ENCODE assay signal across 14 mouse cellular contexts in the genomic region with DNA sequence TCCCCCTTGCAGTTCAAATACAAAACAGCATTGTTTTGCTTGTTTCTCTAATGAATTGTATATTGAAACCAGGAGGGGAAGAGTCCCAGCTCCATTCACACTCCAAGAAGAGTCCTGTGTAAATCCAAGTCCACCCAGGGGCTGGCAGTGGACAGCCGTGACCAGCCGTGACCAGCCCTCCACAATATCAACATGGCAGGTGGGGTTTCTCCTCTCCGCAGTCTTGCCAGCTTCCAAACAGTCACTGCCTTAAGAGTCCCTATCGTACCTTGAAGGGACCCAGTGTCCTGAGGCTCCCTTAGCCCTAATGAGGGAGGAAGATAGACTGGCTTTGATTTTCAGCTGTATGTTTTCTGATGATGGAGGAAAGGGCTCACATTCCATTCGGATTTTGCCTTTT.
DNase-seq lines count a peak whose midpoint lies in the region; ATAC-seq and TF ChIP-seq lines count a peak whose summit lies in the region.
"Had no signal": no experiment of that assay in that cellular context is flagged by ENCODE, and none has a peak within 500 bp of the region (broad histone marks: within the 10 kb centered on the region; RNA-seq: fewer than 3 reads in every experiment).

No protein-coding gene starts in this region.

- no peak overlapping the region for H3K4me2 ChIP-seq in limb, embryonic 14.5 days (replicated peaks; ENCODE audit: low read depth, low read length, severe bottlenecking)
- peak overlapping the region; percentile 19 for H3K4me2 ChIP-seq in hindbrain, embryonic 12.5 days (replicated peaks)
- 0 out of 2 replicates have a peak overlapping the region, but pooled peaks have one; percentile 3 for H3K4me2 ChIP-seq in midbrain, embryonic 14.5 days (ENCODE audit: low read length)
- H3K4me2 ChIP-seq: heart, embryonic 12.5 days; lung, embryonic 14.5 days; stomach, embryonic 15.5 days had no signal

- H3K9me3 ChIP-seq in limb, embryonic 14.5 days (ENCODE audit: control insufficient read depth, low read length) = no peaks in the 10 kb centered on the region
- H3K9me3 ChIP-seq in limb, embryonic 10.5 days (replicated peaks) = no peaks in the 10 kb centered on the region
- no peaks in the 10 kb centered on the region for H3K9me3 ChIP-seq in hindbrain, embryonic 12.5 days (replicated peaks)
- H3K9me3 ChIP-seq in midbrain, embryonic 14.5 days (ENCODE audit: control insufficient read depth, low read length) = no peaks in the 10 kb centered on the region
- H3K9me3 ChIP-seq: heart, embryonic 12.5 days; stomach, embryonic 15.5 days had no signal

- no peak for DNase-seq in limb, embryonic 14.5 days (ENCODE audit: low spot score)
- DNase-seq in limb, embryonic 10.5 days (ENCODE audit: low spot score) = no peak
- DNase-seq in midbrain, embryonic 14.5 days = no peak
- no peak for DNase-seq in adrenal gland, adult (ENCODE audit: inconsistent age in 2 of 2, low spot score in 1 of 2)
- DNase-seq in lung, postnatal 4 days = no peak
- DNase-seq in right cerebral cortex, postnatal 10 days (ENCODE audit: low spot score in 2 of 2) = no peak
- DNase-seq: cerebellum, adult 9-10 months; liver; thymus, postnatal 36 days had no signal

- H3K36me3 ChIP-seq in limb, embryonic 14.5 days (ENCODE audit: control insufficient read depth, insufficient read depth, low read length) = no peaks in the 10 kb centered on the region
- H3K36me3 ChIP-seq in limb, embryonic 10.5 days = no peaks in the 10 kb centered on the region
- no peaks in the 10 kb centered on the region for H3K36me3 ChIP-seq in hindbrain, embryonic 12.5 days
- no peaks in the 10 kb centered on the region for H3K36me3 ChIP-seq in midbrain, embryonic 14.5 days (ENCODE audit: control insufficient read depth, insufficient read depth, low read length)
- H3K36me3 ChIP-seq: heart, embryonic 12.5 days; stomach, embryonic 15.5 days had no signal

- WGBS in limb, embryonic 14.5 days = 63% methylated on average over 5 of the region's 5 CpGs
- WGBS in limb, embryonic 10.5 days = 78% methylated on average over 5 of the region's 5 CpGs
- WGBS in hindbrain, embryonic 12.5 days = 56% methylated on average over 5 of the region's 5 CpGs
- 32% methylated on average over 5 of the region's 5 CpGs for WGBS in midbrain, embryonic 14.5 days

- no peak overlapping the region for H3K9ac ChIP-seq in limb, embryonic 14.5 days (ENCODE audit: low read depth, low read length, severe bottlenecking)
- H3K9ac ChIP-seq in hindbrain, embryonic 12.5 days = no peak overlapping the region
- H3K9ac ChIP-seq in midbrain, embryonic 14.5 days (replicated peaks; ENCODE audit: low read length) = no peak overlapping the region; the same call in 1 of the 2 replicates
- H3K9ac ChIP-seq: heart, embryonic 12.5 days; lung, embryonic 14.5 days; stomach, embryonic 15.5 days had no signal

- peak; percentile 32; the same call in 1 of the 2 replicates for ATAC-seq in limb, embryonic 14.5 days (ENCODE audit: low FRiP score, low read depth)
- peak; percentile 62 for ATAC-seq in hindbrain, embryonic 12.5 days (ENCODE audit: low FRiP score)
- 0 out of 2 replicates have a peak, but pooled peaks have one; percentile 4 for ATAC-seq in midbrain, embryonic 14.5 days (ENCODE audit: low FRiP score, low TSS enrichment)
- ATAC-seq: CD4-positive, CD25-positive, alpha-beta regulatory T cell, adult 4 months had no signal

- peaks cover 7% of the 10 kb centered on the region; the same call in 1 of the 2 replicates for H3K4me1 ChIP-seq in limb, embryonic 14.5 days (ENCODE audit: control insufficient read depth, insufficient read depth, low read length)
- peaks cover 17% of the 10 kb centered on the region for H3K4me1 ChIP-seq in limb, embryonic 10.5 days
- peaks cover 16% of the 10 kb centered on the region for H3K4me1 ChIP-seq in hindbrain, embryonic 12.5 days
- peaks cover 17% of the 10 kb centered on the region for H3K4me1 ChIP-seq in midbrain, embryonic 14.5 days (ENCODE audit: control insufficient read depth, insufficient read depth, low read length)

- TF ChIP-seq POLR2A in limb, embryonic 14.5 days (IDR thresholded peaks at IDR 0.05; ENCODE audit: borderline replicate concordance, extremely low read depth, insufficient read depth, insufficient read length) = no peak

- no peak overlapping the region for H3K4me3 ChIP-seq in limb, embryonic 14.5 days (replicated peaks; ENCODE audit: low read length)
- no peak overlapping the region for H3K4me3 ChIP-seq in limb, embryonic 10.5 days
- H3K4me3 ChIP-seq in hindbrain, embryonic 12.5 days = no peak overlapping the region
- H3K4me3 ChIP-seq in midbrain, embryonic 14.5 days (replicated peaks; ENCODE audit: low read depth, low read length) = no peak overlapping the region
- H3K4me3 ChIP-seq: heart, embryonic 12.5 days; stomach, embryonic 15.5 days had no signal

- H3K27ac ChIP-seq in limb, embryonic 14.5 days (replicated peaks; ENCODE audit: low read depth, low read length) = no peak overlapping the region
- no peak overlapping the region for H3K27ac ChIP-seq in limb, embryonic 10.5 days
- H3K27ac ChIP-seq in hindbrain, embryonic 12.5 days = peak overlapping the region; percentile 81
- H3K27ac ChIP-seq in midbrain, embryonic 14.5 days (replicated peaks; ENCODE audit: low read depth, low read length) = peak overlapping the region; percentile 50
- H3K27ac ChIP-seq: stomach, embryonic 15.5 days had no signal

- no peaks in the 10 kb centered on the region for H3K27me3 ChIP-seq in limb, embryonic 14.5 days (ENCODE audit: control insufficient read depth, insufficient read depth, low read length)
- no peaks in the 10 kb centered on the region for H3K27me3 ChIP-seq in limb, embryonic 10.5 days (ENCODE audit: low read depth, poor library complexity, severe bottlenecking)
- no peaks in the 10 kb centered on the region for H3K27me3 ChIP-seq in hindbrain, embryonic 12.5 days
- no peaks in the 10 kb centered on the region for H3K27me3 ChIP-seq in midbrain, embryonic 14.5 days (ENCODE audit: control insufficient read depth, insufficient read depth, low read length)
- H3K27me3 ChIP-seq: stomach, embryonic 15.5 days had no signal

Comparison
In these comparisons a context has a peak if more than half of its experiments do, and no peak if none do; other contexts are left out.
1. ATAC-seq: peak in every context shown above with its lines; median percentile 62 in hindbrain, embryonic 12.5 days; 32 in limb, embryonic 14.5 days; 4 in midbrain, embryonic 14.5 days.
2. H3K27ac ChIP-seq: peak in hindbrain, embryonic 12.5 days (single experiment) and midbrain, embryonic 14.5 days (single experiment); none in limb, embryonic 14.5 days (single experiment) and limb, embryonic 10.5 days (single experiment).